Mouse (Mus musculus): Measurements from ENCODE around the gene A430033K04Rik.

Gene A430033K04Rik

GRCm38 (mm10) chr5:138694496-138695167 lies 72.0 kb downstream of the A430033K04Rik start:
- peak; percentile 11 for DNase-seq (ENCODE audit: low read depth)

GRCm38 (mm10) chr5:138697466-138697865 lies 74.8 kb downstream of the A430033K04Rik start:
- no peak for DNase-seq (ENCODE audit: low read depth)

Data from fibroblast of lung, adult 2 months (primary cell).